Mouse (Mus musculus) intestine, embryonic 14.5 days (tissue): Measurements from ENCODE around the gene Mroh8. TPM values are rescaled to one million over a fixed set of nuclear protein-coding genes. Genes with fewer than 3 reads are reported as not detected.

Experiments used
- ATAC-seq: fragments of 200-750 bp; cut with Nextera tagmentation; replicated peaks from 2 replicates; pipeline ENCODE4 v1.8.0; 2017; ENCODE audit warnings: low read depth, moderate number of reproducible peaks, moderate TSS enrichment, moderate library complexity; ENCODE audit not compliant: low FRiP score, low TSS enrichment
- DNase-seq: peaks from one replicate; pipeline ENCODE4 v3.0.0-alpha.2; 2018; ENCODE audit warnings: low spot score
- H3K27ac ChIP-seq: fragments of 300-500 bp; sonication (generic); 2 replicates; pipeline ENCODE4 v1.5.1; 2014; ENCODE audit warnings: low read depth, mild to moderate bottlenecking, control low read depth
- H3K27me3 ChIP-seq: fragments of 300-500 bp; sonication (generic); replicated peaks from 2 replicates; pipeline ENCODE4 v1.6.1; 2014; ENCODE audit warnings: low read length, control low read depth; ENCODE audit not compliant: control insufficient read depth, insufficient read depth
- H3K36me3 ChIP-seq: fragments of 300-500 bp; sonication (generic); 2 replicates; pipeline ENCODE4 v1.6.1; 2014; ENCODE audit warnings: low read length, control low read depth; ENCODE audit not compliant: control insufficient read depth, insufficient read depth
- H3K4me1 ChIP-seq: fragments of 300-500 bp; sonication (generic); replicated peaks from 2 replicates; pipeline ENCODE4 v1.6.1; 2014; ENCODE audit warnings: low read length, control low read depth, mixed read lengths; ENCODE audit not compliant: control insufficient read depth, insufficient read depth
- H3K4me2 ChIP-seq: fragments of 300-500 bp; sonication (generic); 2 replicates; pipeline ENCODE4 v1.6.1; 2014; ENCODE audit warnings: low read length
- H3K4me3 ChIP-seq: fragments of 300-500 bp; sonication (generic); 2 replicates; pipeline ENCODE4 v1.5.1; 2014; ENCODE audit warnings: low read depth, low read length, control low read depth, mixed read lengths
- H3K9ac ChIP-seq: fragments of 300-500 bp; sonication (generic); 2 replicates; pipeline ENCODE4 v1.6.1; 2014; ENCODE audit warnings: mild to moderate bottlenecking, low read length
- H3K9me3 ChIP-seq: fragments of 300-500 bp; sonication (generic); 2 replicates; pipeline ENCODE4 v1.6.1; 2016; ENCODE audit warnings: low read length, control low read depth; ENCODE audit not compliant: control insufficient read depth
- WGBS: fragments of 180-500 bp; shearing (Covaris S2); extraction: QIAGEN DNeasy Blood & Tissue Kit; methylation state at CpG from one replicate; pipeline ENCODE4 v1.1.7; 2014; 5-methylcytosine and 5-hydroxymethylcytosine counted together
- polyA plus RNA-seq: library from polyadenylated mRNA; unstranded; fragments of >200 nt; fragmentation: Nextera tagmentation; extraction: Ambion mirVana; gene quantifications from 2 replicates; pipeline ENCODE4 v1.2.1, GENCODE M21; 2014

Mroh8 gene
- polyA plus RNA-seq, 1 experiment from 2014 or later, result 0.62 TPM

GRCm38 (mm10) chr2:157303096-157303495 lies 23.7 kb upstream of the Mroh8 start:
- Histone ChIP-seq H3K4me2 (no peak overlapping the region), H3K36me3 (peaks cover 85% of the 10 kb centered on the region), H3K27ac (no peak overlapping the region), H3K4me1 (peaks cover 20% of the 10 kb centered on the region), H3K27me3 (no peaks in the 10 kb centered on the region), H3K9ac (no peak overlapping the region), H3K9me3 (no peaks in the 10 kb centered on the region), H3K4me3 (no peak overlapping the region)
- WGBS, result 81% methylated on average over 9 of the region's 9 CpGs
- DNase-seq, result no peak
- no peak for ATAC-seq

- Histone ChIP-seq H3K4me3 (no peak overlapping the region), H3K9me3 (no peaks in the 10 kb centered on the region), H3K4me1 (peaks cover 1% of the 10 kb centered on the region; the same call in 1 of the 2 replicates), H3K36me3 (peaks cover 96% of the 10 kb centered on the region), H3K9ac (no peak overlapping the region), H3K27ac (no peak overlapping the region), H3K4me2 (no peak overlapping the region), H3K27me3 (no peaks in the 10 kb centered on the region)
- ATAC-seq (no peak), DNase-seq (no peak)
- WGBS, result 87% methylated on average over 6 of the region's 6 CpGs
Observed at GRCm38 (mm10) chr2:157300051-157300450, 20.7 kb upstream of the Mroh8 start.

GRCm38 (mm10) chr2:157296105-157296689 lies 16.8 kb upstream of the Mroh8 start:
- H3K4me2 ChIP-seq, result no peak overlapping the region
- DNase-seq, result no peak
- ATAC-seq, result no peak
- no peak overlapping the region for H3K27ac ChIP-seq
- H3K9ac ChIP-seq, result no peak overlapping the region
- H3K36me3 ChIP-seq, result peaks cover 98% of the 10 kb centered on the region
- no peaks in the 10 kb centered on the region for H3K9me3 ChIP-seq
- H3K27me3 ChIP-seq, result no peaks in the 10 kb centered on the region
- WGBS, result 74% methylated on average over 7 of the region's 7 CpGs
- H3K4me1 ChIP-seq, result no peaks in the 10 kb centered on the region
- no peak overlapping the region for H3K4me3 ChIP-seq

GRCm38 (mm10) chr2:157292093-157292492 lies 12.7 kb upstream of the Mroh8 start:
- no peak overlapping the region for H3K4me2 ChIP-seq
- DNase-seq (peak; percentile 89), ATAC-seq (peak; percentile 55; the same call in 1 of the 2 replicates)
- H3K36me3 ChIP-seq, result peaks cover 90% of the 10 kb centered on the region
- H3K4me3 ChIP-seq, result no peak overlapping the region
- 19% methylated on average over 2 of the region's 2 CpGs for WGBS
- no peak overlapping the region for H3K9ac ChIP-seq
- H3K27me3 ChIP-seq, result no peaks in the 10 kb centered on the region
- H3K27ac ChIP-seq, result no peak overlapping the region
- no peaks in the 10 kb centered on the region for H3K4me1 ChIP-seq
- H3K9me3 ChIP-seq, result no peaks in the 10 kb centered on the region

- H3K27me3 ChIP-seq, result no peaks in the 10 kb centered on the region
- ATAC-seq (no peak), DNase-seq (no peak)
- H3K4me3 ChIP-seq, result no peak overlapping the region
- peaks cover 86% of the 10 kb centered on the region for H3K36me3 ChIP-seq
- no peaks in the 10 kb centered on the region for H3K4me1 ChIP-seq
- H3K9me3 ChIP-seq, result no peaks in the 10 kb centered on the region
- 94% methylated on average over 5 of the region's 5 CpGs for WGBS
- H3K4me2 ChIP-seq, result no peak overlapping the region
- H3K9ac ChIP-seq, result no peak overlapping the region
- no peak overlapping the region for H3K27ac ChIP-seq
Observed at GRCm38 (mm10) chr2:157288996-157289395, 9.6 kb upstream of the Mroh8 start.

- no peaks in the 10 kb centered on the region for H3K9me3 ChIP-seq
- H3K36me3 ChIP-seq, result peaks cover 85% of the 10 kb centered on the region
- no peaks in the 10 kb centered on the region for H3K27me3 ChIP-seq
- no peak overlapping the region for H3K27ac ChIP-seq
- peak; percentile 58 for DNase-seq
- no peak overlapping the region for H3K4me2 ChIP-seq
- H3K9ac ChIP-seq, result no peak overlapping the region
- no peaks in the 10 kb centered on the region for H3K4me1 ChIP-seq
- no peak for ATAC-seq
- 23% methylated on average over 3 of the region's 3 CpGs for WGBS
- H3K4me3 ChIP-seq, result no peak overlapping the region
Observed at GRCm38 (mm10) chr2:157287542-157287941, 8.2 kb upstream of the Mroh8 start.

GRCm38 (mm10) chr2:157283321-157283720 lies 4.0 kb upstream of the Mroh8 start:
- ATAC-seq, result no peak
- Histone ChIP-seq H3K27ac (no peak overlapping the region), H3K4me3 (no peak overlapping the region), H3K9me3 (no peaks in the 10 kb centered on the region), H3K27me3 (no peaks in the 10 kb centered on the region), H3K4me1 (peaks cover 16% of the 10 kb centered on the region), H3K36me3 (peaks cover 48% of the 10 kb centered on the region), H3K9ac (no peak overlapping the region), H3K4me2 (no peak overlapping the region)
- WGBS, result 84% methylated on average over 6 of the region's 6 CpGs
- DNase-seq, result no peak

- no peaks in the 10 kb centered on the region for H3K27me3 ChIP-seq
- no peaks in the 10 kb centered on the region for H3K9me3 ChIP-seq
- ATAC-seq (peak; percentile 99), DNase-seq (peak; percentile 98)
- H3K36me3 ChIP-seq, result peaks cover 17% of the 10 kb centered on the region
- peak within 1 kb of the TSS; percentile 90 for H3K4me2 ChIP-seq
- peaks cover 21% of the 10 kb centered on the region for H3K4me1 ChIP-seq
- peak within 1 kb of the TSS; percentile 92 for H3K27ac ChIP-seq
- WGBS, result 0% methylated on average over 64 of the region's 64 CpGs
- peak within 1 kb of the TSS; percentile 98 for H3K4me3 ChIP-seq
- H3K9ac ChIP-seq, result peak within 1 kb of the TSS; percentile 85
Observed at GRCm38 (mm10) chr2:157278717-157279415, 483 bp downstream of the Mroh8 start, which contains the start of gene Rpn2. Gene Rpn2, plus strand, starts transcription at chr2:157279017.

GRCm38 (mm10) chr2:157263832-157264231 lies 15.5 kb downstream of the Mroh8 start:
- no peak overlapping the region for H3K9ac ChIP-seq
- no peaks in the 10 kb centered on the region for H3K27me3 ChIP-seq
- H3K4me3 ChIP-seq, result no peak overlapping the region
- H3K27ac ChIP-seq, result no peak overlapping the region
- H3K9me3 ChIP-seq, result no peaks in the 10 kb centered on the region
- ATAC-seq (no peak), DNase-seq (no peak)
- H3K36me3 ChIP-seq, result no peaks in the 10 kb centered on the region
- H3K4me2 ChIP-seq, result no peak overlapping the region
- 53% methylated on average over 6 of the region's 6 CpGs for WGBS
- H3K4me1 ChIP-seq, result peaks cover 17% of the 10 kb centered on the region; the same call in 1 of the 2 replicates
